Mouse (Mus musculus) stomach, postnatal 0 days (tissue): ENCODE results near the gene Dhx32.

Experiments
- CTCF ChIP-seq: IDR thresholded peaks from 2 replicates; pipeline ENCODE4 v1.5.1; 2016; ENCODE audit warnings: antibody characterized with exemption, low read depth, mild to moderate bottlenecking, moderate library complexity
- EP300 ChIP-seq: optimal IDR thresholded peaks from 2 replicates; pipeline ENCODE3; 2016; ENCODE audit warnings: antibody characterized with exemption

DNA sequence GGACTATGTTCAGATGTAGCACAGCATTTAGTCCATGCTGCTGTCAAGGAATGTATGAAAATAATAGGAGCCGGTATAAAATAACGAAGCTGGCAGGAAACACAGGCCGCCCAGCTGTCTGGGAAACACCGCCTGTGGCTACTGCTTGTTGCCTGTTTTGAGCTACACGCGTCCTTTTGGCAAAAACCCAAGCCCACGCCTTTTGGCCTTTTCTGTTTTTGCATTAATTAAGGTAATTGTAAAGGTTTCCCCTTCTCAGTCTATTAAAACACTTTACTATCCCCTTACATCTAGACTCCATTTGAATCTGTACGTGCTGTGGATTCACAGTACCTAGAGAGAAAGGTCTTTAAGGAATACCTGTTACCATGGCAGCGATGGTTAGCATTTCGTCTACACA is 57.7 kb downstream of the Dhx32 start:
- TF ChIP-seq CTCF (no peak), EP300 (no peak)
